In the genomic region with DNA sequence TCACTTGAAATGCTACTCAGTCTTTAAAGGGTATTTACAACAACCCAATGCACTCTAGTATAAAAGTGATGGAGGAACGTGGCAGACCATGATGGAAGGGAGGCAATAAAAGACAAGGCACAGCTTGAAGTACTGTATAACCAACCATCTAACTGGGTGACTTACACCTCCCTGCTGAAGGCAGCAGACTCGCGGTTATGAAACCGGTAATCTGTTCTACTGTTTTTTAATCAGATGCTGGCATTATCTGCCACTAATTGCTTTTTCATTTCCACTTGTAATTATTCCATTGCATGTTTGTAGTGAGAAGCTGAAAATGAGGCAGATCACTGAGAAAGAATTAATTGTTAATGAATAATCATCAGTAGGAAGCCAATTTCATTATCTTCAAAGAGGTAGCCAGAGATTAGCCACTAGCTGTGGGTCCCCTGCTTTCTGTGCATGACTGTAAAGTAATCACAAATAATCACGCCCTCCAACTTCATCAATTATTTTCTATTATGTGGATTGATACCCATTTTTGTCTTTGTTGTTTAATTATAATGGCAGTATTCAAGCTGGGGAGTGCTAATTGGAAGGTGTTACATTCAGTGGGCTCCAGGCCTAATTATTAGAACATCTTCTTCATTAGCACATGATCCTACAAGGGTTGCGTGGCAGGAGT, we compare ENCODE assay signal across 16 mouse cellular contexts.
DNase-seq lines count a peak whose midpoint lies in the region; ATAC-seq lines count a peak whose summit lies in the region.
"Had no signal": no experiment of that assay in that cellular context is flagged by ENCODE, and none has a peak within 500 bp of the region (broad histone marks: within the 10 kb centered on the region; RNA-seq: fewer than 3 reads in every experiment).

No protein-coding gene starts in this region.

- intact Hi-C loops in heart, postnatal 25 days (cut with DNase I) = no loop called here

- ATAC-seq in midbrain, embryonic 12.5 days (ENCODE audit: low FRiP score, low read depth) = peak; percentile 60; the same call in 1 of the 2 replicates
- ATAC-seq in midbrain, embryonic 11.5 days (ENCODE audit: low FRiP score) = no peak
- ATAC-seq in forebrain, embryonic 12.5 days (ENCODE audit: low FRiP score) = peak; percentile 84
- ATAC-seq in hindbrain, embryonic 15.5 days (ENCODE audit: low FRiP score, low read depth) = peak; percentile 54; the same call in 1 of the 2 replicates
- peak; percentile 61; the same call in 1 of the 2 replicates for ATAC-seq in neural tube, embryonic 15.5 days (ENCODE audit: low FRiP score)

- no peaks in the 10 kb centered on the region for H3K36me3 ChIP-seq in midbrain, embryonic 12.5 days
- H3K36me3 ChIP-seq in midbrain, embryonic 11.5 days (ENCODE audit: control insufficient read depth, insufficient read depth, low read length) = no peaks in the 10 kb centered on the region
- H3K36me3 ChIP-seq in forebrain, embryonic 12.5 days (replicated peaks) = no peaks in the 10 kb centered on the region
- H3K36me3 ChIP-seq in hindbrain, embryonic 15.5 days = no peaks in the 10 kb centered on the region
- no peaks in the 10 kb centered on the region for H3K36me3 ChIP-seq in neural tube, embryonic 15.5 days
- H3K36me3 ChIP-seq: embryonic facial prominence, embryonic 10.5 days; heart, embryonic 15.5 days had no signal

- H3K4me3 ChIP-seq in midbrain, embryonic 12.5 days = no peak overlapping the region
- no peak overlapping the region for H3K4me3 ChIP-seq in midbrain, embryonic 11.5 days (ENCODE audit: low read depth, low read length)
- H3K4me3 ChIP-seq in forebrain, embryonic 12.5 days (replicated peaks) = no peak overlapping the region
- no peak overlapping the region for H3K4me3 ChIP-seq in hindbrain, embryonic 15.5 days
- no peak overlapping the region for H3K4me3 ChIP-seq in neural tube, embryonic 15.5 days (replicated peaks)
- H3K4me3 ChIP-seq: embryonic facial prominence, embryonic 10.5 days; heart, embryonic 15.5 days had no signal

- no peak overlapping the region for H3K9ac ChIP-seq in midbrain, embryonic 12.5 days (replicated peaks)
- H3K9ac ChIP-seq in midbrain, embryonic 11.5 days (ENCODE audit: low read length) = no peak overlapping the region
- H3K9ac ChIP-seq in forebrain, embryonic 12.5 days = no peak overlapping the region
- no peak overlapping the region for H3K9ac ChIP-seq in hindbrain, embryonic 15.5 days
- H3K9ac ChIP-seq in neural tube, embryonic 15.5 days (replicated peaks) = no peak overlapping the region
- H3K9ac ChIP-seq: heart, embryonic 15.5 days; lung, embryonic 14.5 days had no signal

- no peak for DNase-seq in midbrain, embryonic 11.5 days (ENCODE audit: low spot score, missing footprints)
- no peak for DNase-seq in spleen, postnatal 36 days (ENCODE audit: low spot score in 2 of 2)
- DNase-seq in heart, postnatal 25 days (ENCODE audit: low spot score) = no peak
- DNase-seq: adrenal gland, postnatal 25 days; cerebellum, postnatal 36 days; kidney, adult 9 months; liver; lung, embryonic 14.5 days; right cerebral cortex, postnatal 14 days had no signal

- no peaks in the 10 kb centered on the region for H3K4me1 ChIP-seq in midbrain, embryonic 12.5 days
- H3K4me1 ChIP-seq in midbrain, embryonic 11.5 days (ENCODE audit: control insufficient read depth, insufficient read depth, low read length) = no peaks in the 10 kb centered on the region
- H3K4me1 ChIP-seq in forebrain, embryonic 12.5 days = no peaks in the 10 kb centered on the region
- no peaks in the 10 kb centered on the region; the same call in 1 of the 2 replicates for H3K4me1 ChIP-seq in hindbrain, embryonic 15.5 days (replicated peaks)
- H3K4me1 ChIP-seq in neural tube, embryonic 15.5 days = peaks cover 6% of the 10 kb centered on the region; the same call in 1 of the 2 replicates
- H3K4me1 ChIP-seq: embryonic facial prominence, embryonic 10.5 days had no signal

- H3K27ac ChIP-seq in midbrain, embryonic 12.5 days (replicated peaks) = no peak overlapping the region
- no peak overlapping the region for H3K27ac ChIP-seq in midbrain, embryonic 11.5 days (ENCODE audit: low read depth, low read length)
- peak overlapping the region; percentile 46 for H3K27ac ChIP-seq in forebrain, embryonic 12.5 days
- H3K27ac ChIP-seq in hindbrain, embryonic 15.5 days (replicated peaks) = no peak overlapping the region
- no peak overlapping the region for H3K27ac ChIP-seq in neural tube, embryonic 15.5 days (replicated peaks)
- H3K27ac ChIP-seq: embryonic facial prominence, embryonic 10.5 days; heart, embryonic 15.5 days; macrophage had no signal

- 77% methylated on average over 6 of the region's 6 CpGs for WGBS in midbrain, embryonic 12.5 days
- WGBS in midbrain, embryonic 11.5 days = 92% methylated on average over 6 of the region's 6 CpGs
- 47% methylated on average over 6 of the region's 6 CpGs for WGBS in forebrain, embryonic 12.5 days
- WGBS in hindbrain, embryonic 15.5 days = 57% methylated on average over 6 of the region's 6 CpGs
- WGBS in neural tube, embryonic 15.5 days = 27% methylated on average over 6 of the region's 6 CpGs

- no peaks in the 10 kb centered on the region for H3K9me3 ChIP-seq in midbrain, embryonic 12.5 days
- no peaks in the 10 kb centered on the region for H3K9me3 ChIP-seq in midbrain, embryonic 11.5 days (ENCODE audit: control insufficient read depth, low read length)
- H3K9me3 ChIP-seq in forebrain, embryonic 12.5 days = no peaks in the 10 kb centered on the region
- H3K9me3 ChIP-seq in hindbrain, embryonic 15.5 days = no peaks in the 10 kb centered on the region
- no peaks in the 10 kb centered on the region for H3K9me3 ChIP-seq in neural tube, embryonic 15.5 days (replicated peaks)
- H3K9me3 ChIP-seq: embryonic facial prominence, embryonic 10.5 days; heart, embryonic 15.5 days had no signal

- no peaks in the 10 kb centered on the region for H3K27me3 ChIP-seq in midbrain, embryonic 12.5 days
- H3K27me3 ChIP-seq in midbrain, embryonic 11.5 days (ENCODE audit: control insufficient read depth, insufficient read depth, low read length) = no peaks in the 10 kb centered on the region
- H3K27me3 ChIP-seq in forebrain, embryonic 12.5 days = peaks cover 7% of the 10 kb centered on the region; the same call in 1 of the 2 replicates
- no peaks in the 10 kb centered on the region for H3K27me3 ChIP-seq in hindbrain, embryonic 15.5 days
- H3K27me3 ChIP-seq in neural tube, embryonic 15.5 days (replicated peaks) = no peaks in the 10 kb centered on the region
- H3K27me3 ChIP-seq: heart, embryonic 15.5 days had no signal

- H3K4me2 ChIP-seq in midbrain, embryonic 12.5 days (replicated peaks) = no peak overlapping the region
- no peak overlapping the region for H3K4me2 ChIP-seq in midbrain, embryonic 11.5 days
- H3K4me2 ChIP-seq in forebrain, embryonic 12.5 days = no peak overlapping the region
- no peak overlapping the region for H3K4me2 ChIP-seq in hindbrain, embryonic 15.5 days
- H3K4me2 ChIP-seq in neural tube, embryonic 15.5 days = no peak overlapping the region
- H3K4me2 ChIP-seq: heart, embryonic 15.5 days; lung, embryonic 14.5 days had no signal
